Mouse (Mus musculus) R1 (cell line): Measurements from ENCODE around the gene Hoxb6.

Experiments
- DNase-seq: peaks from one replicate; pipeline ENCODE4 v3.0.0-alpha.2; 2018; ENCODE audit warnings: low read depth, low spot score

Gene Hoxb6

DNA sequence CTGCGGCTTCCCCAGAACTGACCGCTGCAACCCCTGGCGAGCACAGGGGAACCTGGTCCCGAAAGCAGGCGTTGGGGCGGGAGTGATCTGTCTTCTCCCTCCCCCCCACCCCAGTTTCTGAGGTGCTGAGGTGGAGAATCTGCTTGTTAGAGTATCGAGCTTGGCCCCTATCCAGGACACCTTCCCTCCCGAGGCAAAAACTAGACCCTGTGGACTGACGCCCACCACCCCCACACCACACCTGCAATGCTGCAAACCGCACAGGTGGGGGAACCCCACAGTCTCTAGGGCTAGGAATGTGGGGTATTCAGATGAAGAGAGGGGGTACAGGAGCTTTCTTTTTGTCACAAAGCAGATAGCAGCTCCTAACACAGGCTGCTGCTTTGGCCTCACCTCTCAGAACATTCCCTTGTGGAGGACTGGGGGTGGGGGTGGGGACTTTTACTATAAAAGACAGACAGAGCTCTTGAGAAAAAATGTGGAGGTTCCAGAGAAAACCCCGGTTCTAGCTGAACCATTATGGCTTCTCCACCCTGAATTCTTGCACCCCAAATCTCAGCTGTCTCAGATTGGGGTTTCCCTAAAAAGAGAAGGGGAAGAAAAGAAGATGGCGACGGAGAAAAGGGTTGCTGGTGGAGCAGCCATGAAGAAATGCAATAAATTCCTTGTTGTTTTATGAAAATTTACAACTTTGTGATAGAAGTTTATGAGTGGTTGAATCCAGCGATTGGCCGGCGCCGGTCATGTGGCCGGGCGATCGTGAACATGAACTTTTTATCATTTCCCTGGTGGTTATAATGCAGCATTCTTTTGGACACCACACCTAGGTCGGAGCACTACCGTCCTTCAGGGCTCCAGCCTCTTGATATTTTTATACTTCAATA lies at the start of gene Hoxb6:
Gene Hoxb6 (plus strand): TSS at position 796 of the 884 bp plus-strand sequence.
- DNase-seq = peak; percentile 44

- peak; percentile 97 for DNase-seq
These were observed 41.4 kb upstream of the Hoxb6 start for GRCm38 (mm10) chr11:96250901-96251300.

DNA sequence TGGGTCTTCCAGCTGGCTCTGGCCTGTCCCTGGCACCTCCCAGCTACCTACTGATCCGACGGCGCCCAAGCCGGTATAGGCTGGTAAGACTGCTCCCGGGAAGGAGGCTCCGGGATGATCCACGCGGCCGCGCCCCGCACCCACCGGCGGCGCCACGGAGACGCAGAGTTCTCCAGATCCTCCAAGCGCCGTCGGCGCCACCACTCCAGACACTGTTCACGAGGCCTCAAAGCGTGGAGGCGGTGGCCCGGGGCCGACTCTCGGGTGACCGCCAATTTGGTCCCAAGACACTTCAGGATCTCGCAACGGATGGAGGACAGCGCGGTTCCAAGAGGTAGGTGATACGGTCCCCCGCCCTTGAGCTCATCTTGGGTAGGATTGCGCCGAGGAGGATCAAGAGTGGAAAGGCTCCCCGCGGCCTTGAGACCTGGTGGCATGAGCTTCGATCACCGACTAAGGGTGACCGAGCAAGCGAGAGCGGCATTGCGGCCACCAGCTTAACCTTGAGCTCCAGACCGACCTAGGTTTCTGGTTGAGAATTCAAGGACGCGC lies 40.7 kb upstream of the Hoxb6 start:
- peak; percentile 53 for DNase-seq

- no peak for DNase-seq
These were observed 39.6 kb upstream of the Hoxb6 start for GRCm38 (mm10) chr11:96252541-96253120.

- peak; percentile 72 for DNase-seq
These were observed 38.1 kb upstream of the Hoxb6 start for GRCm38 (mm10) chr11:96254221-96254620.

DNA sequence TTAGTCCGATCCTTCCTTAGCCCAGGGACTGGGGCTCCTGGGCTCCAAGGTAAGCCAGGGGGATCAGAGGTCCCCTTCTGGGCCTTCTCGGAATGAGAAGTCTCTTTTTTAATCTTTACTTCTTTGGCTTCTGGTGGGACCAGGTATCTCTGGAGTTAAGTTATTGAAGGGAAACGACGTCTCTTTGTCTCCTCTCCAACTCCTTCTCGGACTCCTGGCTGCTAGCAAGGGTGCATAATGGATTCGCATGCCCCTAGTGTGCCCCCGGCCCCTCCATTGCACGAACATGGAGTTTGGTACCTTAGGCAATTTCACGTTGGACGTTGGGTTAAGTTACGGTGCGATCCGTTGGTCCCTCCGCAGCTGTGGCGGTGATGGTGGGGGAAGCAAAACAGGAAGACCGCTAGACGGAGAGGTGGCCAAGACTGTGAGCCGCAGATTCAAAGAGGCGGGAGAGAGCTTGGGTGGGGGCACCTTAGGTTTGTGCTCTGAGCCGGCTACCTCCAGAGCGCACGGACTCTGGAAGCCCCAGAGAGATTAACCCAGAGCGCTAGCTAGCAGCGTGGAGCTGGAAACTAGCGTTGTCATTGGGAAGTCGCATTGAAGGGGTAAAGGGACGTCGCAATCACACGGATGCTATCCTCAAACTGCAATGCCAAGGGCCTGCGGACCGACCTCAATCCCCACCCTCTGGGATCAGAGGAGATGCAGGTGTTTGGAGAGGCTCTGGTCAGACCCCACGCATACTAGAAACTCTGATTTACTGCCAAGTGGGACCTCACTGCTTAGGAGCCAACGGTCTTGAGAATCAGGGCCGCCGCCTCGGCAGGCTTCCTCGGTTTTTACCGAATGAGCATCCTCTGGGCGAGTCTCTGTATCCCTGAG lies 36.9 kb upstream of the Hoxb6 start:
- DNase-seq = no peak

- peak; percentile 69 for DNase-seq
These were observed 36.3 kb upstream of the Hoxb6 start for GRCm38 (mm10) chr11:96255996-96256445.

GRCm38 (mm10) chr11:96257141-96257540 lies 35.1 kb upstream of the Hoxb6 start:
- DNase-seq = no peak

DNA sequence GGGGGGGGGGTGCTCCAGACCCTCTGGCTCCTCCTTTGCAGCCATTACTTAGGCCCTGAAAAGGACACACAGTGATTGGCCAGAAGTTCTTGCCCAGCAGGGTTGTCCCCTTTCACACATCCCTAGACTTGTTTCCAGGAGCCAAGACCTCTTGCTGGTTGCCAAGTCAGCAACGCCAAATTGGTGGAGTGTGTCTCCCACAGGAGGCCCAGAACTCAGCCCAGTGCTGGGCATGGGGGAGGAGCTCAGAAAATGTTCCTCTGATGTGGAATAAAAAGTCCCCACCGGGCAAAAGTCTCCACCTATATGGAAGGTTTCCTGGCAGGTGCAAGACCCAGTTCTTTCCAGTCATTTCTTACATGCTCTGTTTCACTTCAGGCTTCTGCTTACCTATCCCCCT lies 33.2 kb upstream of the Hoxb6 start:
- no peak for DNase-seq

- no peak for DNase-seq
These were observed 32.8 kb upstream of the Hoxb6 start for GRCm38 (mm10) chr11:96259511-96259910.

GRCm38 (mm10) chr11:96260310-96260970 lies 31.8 kb upstream of the Hoxb6 start:
- DNase-seq = peak; percentile 71

- peak; percentile 81 for DNase-seq
These were observed 30.9 kb upstream of the Hoxb6 start for GRCm38 (mm10) chr11:96261323-96261890.

- DNase-seq = no peak
These were observed 29.9 kb upstream of the Hoxb6 start for GRCm38 (mm10) chr11:96262262-96262830.

DNA sequence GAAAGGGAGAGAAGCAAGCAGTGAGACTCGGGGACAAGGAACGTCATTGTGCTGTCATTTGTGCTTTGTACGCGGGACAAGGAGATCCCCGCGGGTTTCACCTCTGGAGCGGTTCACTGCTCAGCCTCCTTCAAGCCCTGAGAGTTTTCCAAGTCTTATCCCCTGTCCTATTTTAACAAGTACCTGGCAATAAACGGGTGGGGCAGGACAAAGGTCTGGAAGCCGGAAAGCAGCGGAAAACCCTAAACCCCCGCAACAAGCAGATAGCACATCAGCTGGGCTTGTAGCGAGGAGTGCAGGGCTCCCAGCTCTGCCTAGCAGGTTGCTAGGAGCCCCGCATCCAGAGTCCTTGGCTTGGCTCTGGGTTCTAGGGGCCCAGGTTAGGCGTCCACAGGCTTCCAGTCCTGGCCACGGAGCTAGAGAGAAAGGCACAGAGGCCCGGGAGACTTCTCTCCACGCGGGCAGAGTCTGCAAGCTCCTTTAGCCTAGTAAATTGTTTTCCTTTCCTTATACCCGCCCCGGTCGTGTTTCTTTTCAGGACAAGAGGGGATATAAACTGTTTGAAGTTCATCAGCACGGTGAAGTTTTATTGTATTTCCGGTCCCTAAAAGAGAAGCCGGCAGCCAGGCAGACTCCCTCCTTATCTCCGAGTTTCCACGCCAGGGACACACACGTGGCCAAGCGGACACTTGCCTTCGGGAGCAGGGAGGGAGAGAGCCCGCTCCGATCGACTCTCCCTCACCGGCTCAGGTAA lies 28.5 kb upstream of the Hoxb6 start:
- no peak for DNase-seq

DNA sequence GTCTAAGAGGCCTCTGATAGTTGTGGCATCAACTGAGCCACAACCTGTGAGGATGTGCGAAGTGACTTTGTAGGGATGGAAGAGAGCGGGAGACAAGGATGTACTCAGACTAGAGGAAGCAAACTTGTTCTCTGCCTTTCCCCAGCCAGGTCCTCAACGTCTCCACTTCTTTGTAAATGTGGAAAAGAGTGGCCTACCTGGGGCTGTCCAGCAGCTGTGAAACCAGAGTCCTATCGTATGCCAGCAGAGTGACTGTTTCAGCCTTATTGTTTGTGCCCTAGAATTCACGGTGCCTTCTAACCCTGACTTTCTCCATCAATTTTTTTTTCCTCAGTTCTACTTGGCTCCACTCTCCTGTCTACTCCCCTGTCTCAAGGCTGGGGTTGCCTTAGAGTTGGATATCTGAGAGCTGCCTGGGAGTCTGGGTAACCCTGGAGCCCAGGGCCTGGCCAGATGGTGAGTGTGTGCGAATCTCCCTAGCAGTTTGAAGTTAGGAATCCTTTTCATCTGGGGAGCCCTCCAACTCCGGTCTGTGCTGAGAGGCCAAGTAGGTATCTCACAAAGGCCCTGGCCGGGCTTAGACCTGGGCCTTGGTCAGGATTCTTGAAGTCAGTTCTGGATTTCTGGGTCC lies 27.8 kb upstream of the Hoxb6 start:
- DNase-seq = no peak

DNA sequence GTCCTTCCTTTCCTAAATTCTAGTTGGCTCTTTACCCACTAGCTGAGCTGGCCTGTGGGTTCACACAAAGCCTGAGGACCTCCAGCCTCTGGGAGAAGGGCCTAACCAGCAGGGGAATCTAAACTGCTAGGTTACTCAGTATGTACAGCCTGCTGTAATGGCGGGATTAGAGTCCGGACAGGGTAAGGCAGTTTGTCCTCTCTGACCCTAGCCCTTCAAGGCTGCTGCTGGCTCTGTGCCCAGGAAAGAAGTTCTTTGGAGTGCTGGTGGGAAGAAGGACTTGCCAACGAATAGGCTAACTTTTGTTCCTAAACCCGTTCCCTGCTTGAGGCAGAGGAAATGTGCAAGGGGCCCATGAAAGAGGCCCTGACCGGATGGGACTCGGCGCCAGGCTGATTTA lies 26.3 kb upstream of the Hoxb6 start:
- no peak for DNase-seq

DNA sequence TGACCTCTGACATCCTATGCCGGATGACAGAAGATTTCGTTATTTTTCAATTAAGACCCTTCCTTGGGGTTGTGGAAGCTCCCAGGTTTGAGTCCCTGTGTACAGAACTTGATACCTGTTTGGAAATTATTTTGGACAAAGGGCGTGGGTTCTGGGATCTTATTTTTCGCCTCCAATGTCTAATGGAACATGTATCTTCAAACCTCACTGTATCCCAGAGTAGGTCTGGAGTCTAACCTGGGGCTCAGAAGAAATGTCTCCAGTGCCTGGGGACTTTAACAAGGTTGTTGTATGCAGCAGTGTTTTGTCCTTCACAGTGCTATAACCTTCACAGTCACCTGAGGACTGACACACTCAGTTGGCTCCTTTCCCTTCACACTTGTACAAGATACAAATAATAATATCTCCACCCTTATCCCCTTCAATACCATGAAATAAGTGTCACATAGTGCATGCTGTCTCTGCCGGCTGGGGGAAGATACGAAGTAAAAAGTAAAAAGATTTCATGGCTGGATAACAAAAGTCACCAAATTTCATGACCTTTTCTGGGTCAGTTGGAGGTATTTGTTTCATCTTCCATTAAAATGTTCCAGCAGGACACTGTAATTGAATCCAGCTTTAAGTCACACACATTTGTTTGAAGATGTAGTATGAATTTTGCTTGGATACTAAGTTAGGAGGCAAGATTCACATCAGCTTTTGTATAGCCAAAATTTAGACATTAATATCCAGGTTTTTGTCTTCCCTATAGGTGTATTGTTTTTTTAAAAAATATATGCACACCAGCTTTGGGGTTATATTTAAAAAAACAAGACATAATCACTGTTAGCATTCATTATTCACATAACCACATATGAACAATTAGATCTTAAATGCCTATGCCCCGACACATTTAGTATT lies 25.0 kb upstream of the Hoxb6 start:
- no peak for DNase-seq
